Mouse (Mus musculus) midbrain, embryonic 11.5 days (tissue): ENCODE measurements at regions not wholly inside any gene's neighbourhood (a gene's known extent, or its start where the extent isn't known, plus 50 kb on each side); places are given as distances from the start of the nearest gene placed in this dataset.
"Not testable (repeated sequence)": the region's sequence is repeated elsewhere in the genome, so short reads cannot be mapped to it uniquely, and the experiment has no call there.

Experiments
- ATAC-seq: fragments of 200-750 bp; cut with Nextera tagmentation; 2 replicates; pipeline ENCODE4 v1.8.0; 2017; ENCODE audit warnings: moderate TSS enrichment, moderate library complexity; ENCODE audit not compliant: low FRiP score
- DNase-seq: peaks from one replicate; pipeline ENCODE4 v3.0.0; 2015; ENCODE audit warnings: low spot score; ENCODE audit errors: missing footprints
- H3K27ac ChIP-seq: fragments of 300-500 bp; sonication (generic); 2 replicates; pipeline ENCODE4 v1.5.1; 2014; ENCODE audit warnings: low read depth, low read length
- H3K27me3 ChIP-seq: fragments of 300-500 bp; sonication (generic); 2 replicates; pipeline ENCODE4 v1.6.1; 2014; ENCODE audit warnings: mild to moderate bottlenecking, low read length, moderate library complexity, mixed read lengths; ENCODE audit not compliant: control insufficient read depth, insufficient read depth
- H3K36me3 ChIP-seq: fragments of 300-500 bp; sonication (generic); 2 replicates; pipeline ENCODE4 v1.6.1; 2014; ENCODE audit warnings: mild to moderate bottlenecking, low read length, moderate library complexity, mixed read lengths; ENCODE audit not compliant: control insufficient read depth, insufficient read depth
- H3K4me1 ChIP-seq: fragments of 300-500 bp; sonication (generic); 2 replicates; pipeline ENCODE4 v1.6.1; 2014; ENCODE audit warnings: low read length; ENCODE audit not compliant: control insufficient read depth, insufficient read depth
- H3K4me2 ChIP-seq: fragments of 300-500 bp; sonication (generic); 2 replicates; pipeline ENCODE4 v1.6.1; 2014; ENCODE audit warnings: mild to moderate bottlenecking, moderate library complexity
- H3K4me3 ChIP-seq: fragments of 300-500 bp; sonication (generic); 2 replicates; pipeline ENCODE4 v1.5.1; 2014; ENCODE audit warnings: low read depth, low read length
- H3K9ac ChIP-seq: fragments of 300-500 bp; sonication (generic); 2 replicates; pipeline ENCODE4 v1.6.1; 2014; ENCODE audit warnings: low read length
- H3K9me3 ChIP-seq: fragments of 300-500 bp; sonication (generic); 2 replicates; pipeline ENCODE4 v1.6.1; 2016; ENCODE audit warnings: low read length; ENCODE audit not compliant: control insufficient read depth
- WGBS: fragments of 180-500 bp; shearing (Covaris S2); extraction: QIAGEN DNeasy Blood & Tissue Kit; methylation state at CpG from one replicate; pipeline ENCODE4 v1.1.7; 2014; 5-methylcytosine and 5-hydroxymethylcytosine counted together

GRCm38 (mm10) chr2:78283605-78284004 lies 337.4 kb upstream of the Cwc22 start:
- Histone ChIP-seq H3K27ac (no peak overlapping the region), H3K4me1 (0 out of 2 replicates have a peak, but pooled peaks cover 2% of the 10 kb centered on the region), H3K27me3 (no peaks in the 10 kb centered on the region), H3K4me3 (no peak overlapping the region), H3K4me2 (no peak overlapping the region), H3K9me3 (no peaks in the 10 kb centered on the region), H3K9ac (no peak overlapping the region), H3K36me3 (no peaks in the 10 kb centered on the region)
- WGBS, result 76% methylated on average over 4 of the region's 4 CpGs
- DNase-seq, result no peak
- ATAC-seq, result no peak

GRCm38 (mm10) chr2:78281846-78282245 lies 335.7 kb upstream of the Cwc22 start:
- not testable (repeated sequence) for H3K27ac ChIP-seq, H3K4me3 ChIP-seq, H3K36me3 ChIP-seq, H3K9me3 ChIP-seq, H3K4me2 ChIP-seq, H3K9ac ChIP-seq, ATAC-seq, H3K27me3 ChIP-seq, H3K4me1 ChIP-seq, DNase-seq
- 47% methylated on average over 6 of the region's 6 CpGs for WGBS

- WGBS, result 88% methylated on average over 5 of the region's 5 CpGs
- H3K4me3 ChIP-seq, result no peak overlapping the region
- no peak for ATAC-seq
- H3K27me3 ChIP-seq, result no peaks in the 10 kb centered on the region
- H3K4me1 ChIP-seq, result 0 out of 2 replicates have a peak, but pooled peaks cover 2% of the 10 kb centered on the region
- no peak overlapping the region for H3K27ac ChIP-seq
- H3K9me3 ChIP-seq, result no peaks in the 10 kb centered on the region
- no peak overlapping the region for H3K4me2 ChIP-seq
- H3K36me3 ChIP-seq, result no peaks in the 10 kb centered on the region
- DNase-seq, result no peak
- no peak overlapping the region for H3K9ac ChIP-seq
These were observed 334.2 kb upstream of the Cwc22 start for GRCm38 (mm10) chr2:78280219-78280915.

GRCm38 (mm10) chr2:78279382-78280056 lies 333.3 kb upstream of the Cwc22 start:
- H3K4me2 ChIP-seq, result no peak overlapping the region
- H3K4me3 ChIP-seq, result no peak overlapping the region
- H3K27me3 ChIP-seq, result no peaks in the 10 kb centered on the region
- no peaks in the 10 kb centered on the region for H3K4me1 ChIP-seq
- no peaks in the 10 kb centered on the region for H3K9me3 ChIP-seq
- 86% methylated on average over 5 of the region's 5 CpGs for WGBS
- ATAC-seq (no peak), DNase-seq (no peak)
- no peak overlapping the region for H3K27ac ChIP-seq
- H3K36me3 ChIP-seq, result no peaks in the 10 kb centered on the region
- no peak overlapping the region for H3K9ac ChIP-seq

- Histone ChIP-seq H3K4me2 (no peak overlapping the region), H3K27ac (no peak overlapping the region), H3K36me3 (no peaks in the 10 kb centered on the region), H3K9ac (no peak overlapping the region), H3K4me1 (no peaks in the 10 kb centered on the region), H3K4me3 (no peak overlapping the region), H3K9me3 (no peaks in the 10 kb centered on the region), H3K27me3 (no peaks in the 10 kb centered on the region)
- DNase-seq, result no peak
- no peak for ATAC-seq
- 90% methylated on average over 2 of the region's 2 CpGs for WGBS
These were observed 332.5 kb upstream of the Cwc22 start for GRCm38 (mm10) chr2:78278630-78279029.

- H3K36me3 ChIP-seq, result no peaks in the 10 kb centered on the region
- no peak overlapping the region for H3K4me3 ChIP-seq
- H3K27ac ChIP-seq, result no peak overlapping the region
- H3K4me2 ChIP-seq, result no peak overlapping the region
- WGBS, result 81% methylated on average over 8 of the region's 8 CpGs
- no peaks in the 10 kb centered on the region for H3K4me1 ChIP-seq
- ATAC-seq, result no peak
- no peaks in the 10 kb centered on the region for H3K9me3 ChIP-seq
- H3K27me3 ChIP-seq, result no peaks in the 10 kb centered on the region
- H3K9ac ChIP-seq, result no peak overlapping the region
- no peak for DNase-seq
These were observed 331.5 kb upstream of the Cwc22 start for GRCm38 (mm10) chr2:78277699-78278098.

GRCm38 (mm10) chr2:78274122-78274521 lies 327.9 kb upstream of the Cwc22 start:
- DNase-seq (no peak), ATAC-seq (no peak)
- Histone ChIP-seq H3K4me2 (no peak overlapping the region), H3K4me1 (no peaks in the 10 kb centered on the region), H3K36me3 (no peaks in the 10 kb centered on the region), H3K9me3 (no peaks in the 10 kb centered on the region), H3K4me3 (no peak overlapping the region), H3K9ac (no peak overlapping the region), H3K27me3 (no peaks in the 10 kb centered on the region), H3K27ac (no peak overlapping the region)
- WGBS, result 86% methylated on average over 5 of the region's 5 CpGs

GRCm38 (mm10) chr2:78268705-78269104 lies 322.5 kb upstream of the Cwc22 start:
- Histone ChIP-seq H3K36me3 (no peaks in the 10 kb centered on the region), H3K9ac (no peak overlapping the region), H3K27ac (no peak overlapping the region), H3K4me1 (no peaks in the 10 kb centered on the region), H3K4me2 (no peak overlapping the region), H3K27me3 (no peaks in the 10 kb centered on the region), H3K9me3 (no peaks in the 10 kb centered on the region), H3K4me3 (no peak overlapping the region)
- WGBS, result 89% methylated on average over 4 of the region's 4 CpGs
- ATAC-seq (no peak), DNase-seq (no peak)

GRCm38 (mm10) chr2:78267527-78268375 lies 321.6 kb upstream of the Cwc22 start:
- Histone ChIP-seq H3K9ac (no peak overlapping the region), H3K27ac (no peak overlapping the region), H3K27me3 (no peaks in the 10 kb centered on the region), H3K36me3 (no peaks in the 10 kb centered on the region), H3K4me2 (no peak overlapping the region), H3K9me3 (no peaks in the 10 kb centered on the region), H3K4me3 (no peak overlapping the region), H3K4me1 (no peaks in the 10 kb centered on the region)
- 97% methylated on average over 2 of the region's 2 CpGs for WGBS
- DNase-seq, result no peak
- ATAC-seq, result no peak
